Mouse (Mus musculus) embryo, embryonic 11 days (tissue): ENCODE data around the gene Vat1l.

Experiments
- DNase-seq: peaks from one replicate; pipeline ENCODE4 v3.0.0-alpha.2; 2015

The Vat1l gene

DNA sequence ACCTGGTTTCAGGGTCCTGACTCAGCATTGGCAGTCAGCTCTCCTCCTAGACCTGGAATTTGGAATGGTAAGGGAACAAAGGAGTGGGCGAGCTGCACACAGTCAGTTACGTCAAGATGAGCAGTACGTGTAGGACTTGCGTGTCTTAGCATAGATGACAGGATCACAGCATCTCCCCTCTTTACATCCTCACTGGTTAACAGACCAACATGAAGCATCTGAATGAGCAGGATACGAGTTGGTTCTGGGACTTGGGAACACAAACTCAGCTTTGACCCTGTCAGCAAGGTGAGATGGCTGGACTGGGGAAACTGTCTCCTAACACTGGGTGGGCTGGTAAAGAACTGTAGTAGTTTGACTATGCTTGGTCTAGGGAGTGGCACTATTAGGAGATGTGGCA, 193.9 kb downstream of the Vat1l start:
- no peak for DNase-seq

DNA sequence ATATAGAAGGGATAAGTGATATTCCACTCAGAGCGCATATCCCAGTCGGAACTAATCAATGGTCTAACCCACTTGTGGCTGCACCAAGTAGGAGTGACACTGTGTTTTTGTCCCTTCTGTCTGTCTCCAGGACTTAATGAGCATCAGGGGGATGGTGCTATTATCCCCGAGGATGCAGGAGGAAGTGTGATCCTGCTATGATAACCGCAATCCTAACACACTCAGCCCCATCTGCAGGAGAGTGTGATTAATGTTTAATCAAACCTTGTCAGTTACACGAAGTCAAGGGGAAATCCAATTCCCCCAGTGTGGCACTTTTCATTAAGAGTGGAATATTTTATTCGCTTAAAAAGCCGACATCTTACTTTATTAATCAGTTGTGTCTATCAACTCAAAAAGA, 196.3 kb downstream of the Vat1l start:
- DNase-seq: no peak

GRCm38 (mm10) chr8:114411421-114411820, 206.0 kb downstream of the Vat1l start:
- DNase-seq: no peak

GRCm38 (mm10) chr8:114417786-114418185, 212.4 kb downstream of the Vat1l start, which contains the start of gene Clec3a:
Gene Clec3a (plus strand): TSS chr8:114418086.
- no peak for DNase-seq

DNA sequence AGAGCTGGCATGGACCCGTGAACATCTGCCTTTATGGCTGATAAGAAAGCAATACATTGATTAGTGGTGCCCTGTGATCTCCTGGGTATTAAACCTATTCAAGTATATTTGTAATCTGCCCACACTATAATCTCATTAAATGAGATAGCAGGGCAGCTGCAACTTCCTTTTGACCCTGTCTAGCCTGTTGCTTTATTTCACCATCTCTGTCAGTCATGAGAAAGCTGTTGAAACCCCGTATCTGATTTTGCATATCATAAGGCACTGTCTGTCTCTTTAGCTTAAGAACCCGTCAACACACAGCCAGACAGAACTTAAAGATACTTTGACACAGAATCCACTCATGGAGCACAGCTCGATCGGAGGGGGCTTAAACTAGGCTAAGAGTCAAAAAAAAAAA, 213.1 kb downstream of the Vat1l start:
- DNase-seq: no peak

- no peak for DNase-seq
Observed at GRCm38 (mm10) chr8:114418904-114419303, 213.5 kb downstream of the Vat1l start.

GRCm38 (mm10) chr8:114421544-114421943, 216.1 kb downstream of the Vat1l start:
- no peak for DNase-seq
